Mouse (Mus musculus) cerebellum, adult 2 months (tissue): ENCODE results near the gene Pelp1. TPM values are rescaled to one million over a fixed set of nuclear protein-coding genes. Genes with fewer than 3 reads are reported as not detected.

ENCODE experiments used
- DNase-seq, 2 experiments: peaks; one replicate each; pipeline ENCODE4 v3.0.0; 2021
- H3K27ac ChIP-seq: fragments of 200-500 bp; 2 replicates; pipeline ENCODE4 v1.5.1; 2012; ENCODE audit warnings: low read length, control low read depth, inconsistent platforms; ENCODE audit not compliant: insufficient read depth
- H3K27me3 ChIP-seq: fragments of 200-500 bp; 2 replicates; pipeline ENCODE4 v1.6.1; 2012; ENCODE audit warnings: inconsistent platforms, mild to moderate bottlenecking, low read length, moderate library complexity; ENCODE audit not compliant: control insufficient read depth, insufficient read depth
- H3K4me1 ChIP-seq: fragments of 200-500 bp; 2 replicates; pipeline ENCODE4 v1.6.1; 2011; ENCODE audit warnings: low read length; ENCODE audit not compliant: control insufficient read depth, insufficient read depth
- H3K4me3 ChIP-seq: fragments of 200-500 bp; replicated peaks from 2 replicates; pipeline ENCODE3; 2011; ENCODE audit warnings: mild to moderate bottlenecking, low read depth, low read length, control low read depth; ENCODE audit not compliant: insufficient read depth
- CTCF ChIP-seq: fragments of 200-500 bp; IDR thresholded peaks from 2 replicates; pipeline ENCODE4 v1.5.1; 2011; ENCODE audit warnings: low read depth, mild to moderate bottlenecking, control low read depth, low read length, moderate library complexity, borderline replicate concordance; ENCODE audit not compliant: insufficient read depth
- POLR2A ChIP-seq: fragments of 200-500 bp; IDR thresholded peaks from 2 replicates; pipeline ENCODE4 v1.6.1; 2011; ENCODE audit warnings: low read length, control low read depth, borderline replicate concordance; ENCODE audit not compliant: insufficient read depth
- WGBS: fragments of 180-500 bp; shearing (Covaris S2); methylation state at CpG from one replicate; pipeline ENCODE4 v1.1.7; 2018; 5-methylcytosine and 5-hydroxymethylcytosine counted together
- polyA plus RNA-seq: library from polyadenylated mRNA; depleted of rRNA; stranded (reverse); fragments of >200 nt; gene quantifications from 2 replicates; pipeline ENCODE4 v1.2.3, GENCODE M21; 2012; rRNA removed

The Pelp1 gene
- polyA plus RNA-seq, 1 experiment: 18.3 TPM

DNA sequence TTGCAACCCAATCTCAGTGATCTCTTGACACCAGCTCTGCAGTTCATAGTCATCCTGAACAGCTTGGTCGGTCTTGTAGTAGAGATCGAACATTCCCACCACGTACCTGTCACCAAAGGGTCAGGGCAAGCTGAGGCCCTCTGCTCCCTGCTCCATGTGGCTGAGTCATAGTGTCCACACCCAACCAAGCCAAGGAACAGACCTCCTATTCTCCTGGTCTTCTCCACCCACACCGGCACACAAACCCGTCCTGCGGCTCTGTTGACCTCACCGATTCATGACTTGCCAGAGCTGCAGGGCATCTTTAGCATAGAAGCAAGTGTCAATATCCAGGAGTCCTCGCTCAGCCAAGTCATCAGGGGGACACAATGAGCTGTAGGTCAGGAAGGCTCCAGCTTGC, 64.3 kb downstream of the Pelp1 start:
- TF ChIP-seq CTCF: no peak
- no peak for TF ChIP-seq POLR2A
- no peak for DNase-seq
- H3K27ac ChIP-seq: no peak overlapping the region
- WGBS: 92% methylated on average over 8 of the region's 8 CpGs
- H3K4me3 ChIP-seq: no peak overlapping the region
- H3K4me1 ChIP-seq: no peaks in the 10 kb centered on the region
- no peaks in the 10 kb centered on the region; the same call in 1 of the 2 replicates for H3K27me3 ChIP-seq

DNA sequence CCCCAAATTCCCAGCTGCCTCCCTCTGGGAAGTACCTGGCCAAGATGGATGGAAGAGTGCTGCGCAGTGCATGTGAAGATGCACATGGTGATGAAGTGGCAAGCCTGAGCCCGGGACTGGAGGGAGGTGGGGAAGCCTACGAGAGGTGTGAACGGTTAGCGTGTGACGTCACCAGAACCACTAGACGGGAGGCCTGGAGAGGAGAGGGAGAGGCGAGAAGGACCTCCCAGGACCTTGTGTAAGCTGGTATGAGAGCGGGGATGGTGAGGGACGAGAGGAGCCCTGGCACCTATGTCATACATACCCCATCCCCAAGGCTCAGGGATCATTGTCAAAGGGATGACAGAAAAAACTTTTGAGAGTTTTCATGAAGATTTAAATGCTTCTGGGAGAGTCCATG, 64.8 kb downstream of the Pelp1 start:
- no peak for DNase-seq
- no peaks in the 10 kb centered on the region for H3K4me1 ChIP-seq
- WGBS: 82% methylated on average over 10 of the region's 10 CpGs
- H3K27me3 ChIP-seq: no peaks in the 10 kb centered on the region; the same call in 1 of the 2 replicates
- H3K27ac ChIP-seq: no peak overlapping the region
- no peak overlapping the region for H3K4me3 ChIP-seq
- TF ChIP-seq CTCF: no peak
- TF ChIP-seq POLR2A: no peak

Other genes starting within 250 kb of the Pelp1 start
- 209 and 244 TPM in 2 replicates for gene Slc16a11, start 197.3 kb downstream of the Pelp1 start, polyA plus RNA-seq
- 8.8 and 11.3 TPM in 2 replicates for gene Slc16a13, start 189.0 kb downstream of the Pelp1 start, polyA plus RNA-seq
- 1.1 and 1.4 TPM in 2 replicates for gene Bcl6b, start 180.2 kb downstream of the Pelp1 start, polyA plus RNA-seq
- 94.0 and 96.5 TPM in 2 replicates for gene 0610010K14Rik, start 172.1 kb downstream of the Pelp1 start, polyA plus RNA-seq
- gene Gm21988, start 170.2 kb downstream of the Pelp1 start, polyA plus RNA-seq: 9.7 and 10.3 TPM in 2 replicates
- gene Rnasek, start 170.2 kb downstream of the Pelp1 start, polyA plus RNA-seq: 359 TPM in 2 replicates
- gene Alox12, start 154.7 kb downstream of the Pelp1 start, polyA plus RNA-seq: 1.1 and 1.2 TPM in 2 replicates
- not detected in 2 replicates for gene Alox12e, start 87.4 kb downstream of the Pelp1 start, polyA plus RNA-seq
- 0.05 TPM in 1 of 2 replicates, not detected in the other for gene Alox15, start 58.0 kb downstream of the Pelp1 start, polyA plus RNA-seq
- 70.5 and 79.7 TPM in 2 replicates for gene Arrb2, start 22.6 kb upstream of the Pelp1 start, polyA plus RNA-seq
- gene Med11, start 41.9 kb upstream of the Pelp1 start, polyA plus RNA-seq: 20.4 and 20.5 TPM in 2 replicates
- 0.21 and 0.25 TPM in 2 replicates for gene Zmynd15, start 49.4 kb upstream of the Pelp1 start, polyA plus RNA-seq
- 1.8 and 2.6 TPM in 2 replicates for gene Cxcl16, start 50.0 kb upstream of the Pelp1 start, polyA plus RNA-seq
- 0.54 TPM in 2 replicates for gene Tm4sf5, start 95.2 kb upstream of the Pelp1 start, polyA plus RNA-seq
- gene Vmo1, start 104.6 kb upstream of the Pelp1 start, polyA plus RNA-seq: 0.30 TPM in 1 of 2 replicates, not detected in the other
- 0.11 TPM in 1 of 2 replicates, not detected in the other for gene Gltpd2, start 109.2 kb upstream of the Pelp1 start, polyA plus RNA-seq
- gene Psmb6, start 115.3 kb upstream of the Pelp1 start, polyA plus RNA-seq: 319 TPM in 2 replicates
- not detected in 2 replicates for gene Gm40193, start 122.9 kb upstream of the Pelp1 start, polyA plus RNA-seq
- gene Pld2, start 130.0 kb upstream of the Pelp1 start, polyA plus RNA-seq: 19.2 and 21.3 TPM in 2 replicates
- gene Mink1, start 152.8 kb upstream of the Pelp1 start, polyA plus RNA-seq: 222 and 224 TPM in 2 replicates
- gene 4930544D05Rik, start 205.8 kb upstream of the Pelp1 start, polyA plus RNA-seq: not detected in 2 replicates
- 0.10 and 0.25 TPM in 2 replicates for gene Chrne, start 209.2 kb upstream of the Pelp1 start, polyA plus RNA-seq
- not detected in 2 replicates for gene Gp1ba, start 229.1 kb upstream of the Pelp1 start, polyA plus RNA-seq
- gene Rnf167, start 237.2 kb upstream of the Pelp1 start, polyA plus RNA-seq: 143 and 152 TPM in 2 replicates
- 184 and 191 TPM in 2 replicates for gene Slc25a11, start 237.4 kb upstream of the Pelp1 start, polyA plus RNA-seq
- 289 and 305 TPM in 2 replicates for gene Pfn1, start 244.6 kb upstream of the Pelp1 start, polyA plus RNA-seq
- 35.0 and 35.9 TPM in 2 replicates for gene Eno3, start 247.2 kb upstream of the Pelp1 start, polyA plus RNA-seq